Mouse (Mus musculus): ENCODE results near the gene Rpl9.

- TF ChIP-seq CTCF (IDR thresholded peaks at IDR 0.05; ENCODE audit: insufficient read depth, low read depth, low read length) (no peak), POLR2A (IDR thresholded peaks at IDR 0.05; ENCODE audit: insufficient read depth, low read depth, low read length) (no peak)
Measured at GRCm38 (mm10) chr5:65394425-65394824, 3.2 kb upstream of the Rpl9 start.
